Mouse (Mus musculus) ovary, adult 10 weeks (tissue): ENCODE data around the gene Krtap26-1. TPM values are rescaled to one million over a fixed set of nuclear protein-coding genes. Genes with fewer than 3 reads are reported as not detected.

ENCODE experiments used
- polyA plus RNA-seq: library from polyadenylated mRNA; stranded (reverse); fragments of 350-450 nt; fragmentation: Illumina TruSeq; extraction: RNeasy Lipid Tissue Mini Kit (QIAGEN cat#74804); gene quantifications from one replicate; pipeline ENCODE4 v1.2.3, GENCODE M21; 2014

Gene Krtap26-1
- not detected for polyA plus RNA-seq

GRCm38 (mm10) chr16:88647358-88647846 is at the start of gene Krtap26-1:
TSS of gene Krtap26-1 (minus strand) at chr16:88647796.

GRCm38 (mm10) chr16:88671571-88671970 is 24.0 kb upstream of the Krtap26-1 start, which contains the start of gene Krtap27-1:
TSS of gene Krtap27-1 (minus strand) at chr16:88671671.

GRCm38 (mm10) chr16:88627566-88627965 is 20.0 kb downstream of the Krtap26-1 start, which contains the start of gene 2310079G19Rik:
TSS of gene 2310079G19Rik (minus strand) at chr16:88627666.

GRCm38 (mm10) chr16:88611922-88612321 is 35.7 kb downstream of the Krtap26-1 start, which contains the start of gene Krtap24-1:
TSS of gene Krtap24-1 (minus strand) at chr16:88612279.

Other genes with a start within 250 kb of the Krtap26-1 start
- not detected for gene Cldn17, start 140.8 kb downstream of the Krtap26-1 start, polyA plus RNA-seq
- gene Cldn8, start 84.6 kb downstream of the Krtap26-1 start, polyA plus RNA-seq, result 4.5 TPM
- gene Krtap24-1, start 35.5 kb downstream of the Krtap26-1 start, polyA plus RNA-seq, result not detected
- not detected for gene 2310079G19Rik, start 20.1 kb downstream of the Krtap26-1 start, polyA plus RNA-seq
- gene Krtap27-1, start 23.9 kb upstream of the Krtap26-1 start, polyA plus RNA-seq, result not detected
- gene 2310061N02Rik, start 60.2 kb upstream of the Krtap26-1 start, polyA plus RNA-seq, result not detected
- not detected for gene Krtap13-1, start 81.1 kb upstream of the Krtap26-1 start, polyA plus RNA-seq
- gene Krtap13, start 103.8 kb upstream of the Krtap26-1 start, polyA plus RNA-seq, result not detected
- gene 2310034C09Rik, start 111.1 kb upstream of the Krtap26-1 start, polyA plus RNA-seq, result not detected
- not detected for gene 2310057N15Rik, start 126.4 kb upstream of the Krtap26-1 start, polyA plus RNA-seq
- not detected for gene Gm5965, start 130.1 kb upstream of the Krtap26-1 start, polyA plus RNA-seq
- not detected for gene Gm20741, start 164.4 kb upstream of the Krtap26-1 start, polyA plus RNA-seq
- not detected for gene Krtap15, start 172.4 kb upstream of the Krtap26-1 start, polyA plus RNA-seq
- gene Krtap14, start 178.3 kb upstream of the Krtap26-1 start, polyA plus RNA-seq, result not detected
- gene Krtap19-1, start 221.6 kb upstream of the Krtap26-1 start, polyA plus RNA-seq, result not detected
- not detected for gene Krtap19-2, start 226.5 kb upstream of the Krtap26-1 start, polyA plus RNA-seq
- gene Krtap19-3, start 230.2 kb upstream of the Krtap26-1 start, polyA plus RNA-seq, result not detected
- not detected for gene Krtap19-4, start 237.3 kb upstream of the Krtap26-1 start, polyA plus RNA-seq
- not detected for gene Krtap19-5, start 248.7 kb upstream of the Krtap26-1 start, polyA plus RNA-seq